Mouse (Mus musculus) adrenal gland, postnatal 4 days (tissue): ENCODE data around the gene Bmpr2. TPM values are rescaled to one million over a fixed set of nuclear protein-coding genes. Genes with fewer than 3 reads are reported as not detected.
"Not testable (repeated sequence)": the region's sequence is repeated elsewhere in the genome, so short reads cannot be mapped to it uniquely, and the experiment has no call there.

Experiments
- DNase-seq, 2 experiments: peaks; one replicate each; pipeline ENCODE4 v3.0.0; 2021 to 2022; ENCODE audit warnings: low spot score in 2 of 2, mixed read lengths in 2 of 2
- long read RNA-seq, 2 experiments: library from polyadenylated mRNA; stranded (forward); transcript quantifications; one replicate each; pipeline ENCODE4 v2.0.0; 2021
- total RNA-seq, 2 experiments: library from RNA; stranded (reverse); gene quantifications; 2 replicates each; pipeline ENCODE4 v1.2.3; 2021

Gene Bmpr2
- 10 to 100 TPM; 66.6 to 70.0 TPM for total RNA-seq
- long read RNA-seq, experiment 1, partial matches to known transcripts = 0 of 5 reads
- long read RNA-seq, experiment 1, other reads (novel, unspliced or antisense) = 5 of 5 reads
- long read RNA-seq, experiment 2, full-length matches to known transcripts = 2 of 5 reads
- long read RNA-seq, experiment 2, partial matches to known transcripts = 0 of 5 reads
- long read RNA-seq, experiment 2, other reads (novel, unspliced or antisense) = 3 of 5 reads

- DNase-seq = peak; percentile 64 to 75
These were observed at the start of gene Bmpr2 for GRCm38 (mm10) chr1:59763164-59763768. Gene Bmpr2 (plus strand): TSS chr1:59763400.

GRCm38 (mm10) chr1:59719900-59720299 is 43.3 kb upstream of the Bmpr2 start:
- no peak for DNase-seq

GRCm38 (mm10) chr1:59725661-59726060 is 37.5 kb upstream of the Bmpr2 start:
- no peak for DNase-seq

DNA sequence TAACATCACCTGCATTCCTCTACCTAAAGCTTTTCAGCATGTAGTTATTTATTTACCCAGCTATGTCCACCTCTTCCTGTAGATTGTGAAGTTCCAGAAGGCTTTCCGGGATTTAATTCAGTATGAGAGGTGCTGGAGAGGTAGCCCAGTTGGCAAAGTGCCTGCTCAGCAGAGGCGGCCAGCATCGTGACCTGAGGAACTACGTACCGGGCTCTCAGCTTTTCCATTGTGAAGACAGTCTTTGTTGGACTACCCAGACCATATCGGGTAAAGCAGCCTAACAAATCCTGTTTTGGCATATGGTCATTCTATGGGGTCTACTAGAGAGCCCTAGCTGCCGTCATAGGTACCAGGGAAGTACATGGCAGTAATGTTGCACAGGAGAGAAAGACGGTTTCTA is 33.1 kb upstream of the Bmpr2 start:
- DNase-seq = no peak

GRCm38 (mm10) chr1:59730737-59731136 is 32.5 kb upstream of the Bmpr2 start:
- DNase-seq = no peak

DNA sequence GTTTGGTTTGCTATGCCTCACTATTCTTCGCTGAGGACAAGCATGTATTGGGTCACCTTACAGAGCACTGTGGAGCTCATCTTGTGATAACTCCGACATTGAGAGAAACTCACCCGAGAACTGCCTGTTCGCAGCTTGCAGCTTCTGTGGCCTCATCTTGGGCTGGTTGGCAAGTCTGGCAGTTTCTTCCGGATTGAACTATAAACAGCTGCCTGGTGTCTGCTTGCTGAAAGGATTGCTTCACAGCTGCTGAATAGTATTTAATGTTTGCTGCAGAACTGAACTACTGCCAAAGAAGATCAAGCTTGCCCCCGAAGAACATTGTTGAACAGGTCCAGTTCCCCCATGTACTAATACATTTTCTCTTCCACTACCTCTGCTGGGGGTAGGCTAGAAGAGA is 29.1 kb upstream of the Bmpr2 start:
- no peak for DNase-seq

GRCm38 (mm10) chr1:59738768-59739414 is 24.3 kb upstream of the Bmpr2 start:
- DNase-seq = no peak

DNA sequence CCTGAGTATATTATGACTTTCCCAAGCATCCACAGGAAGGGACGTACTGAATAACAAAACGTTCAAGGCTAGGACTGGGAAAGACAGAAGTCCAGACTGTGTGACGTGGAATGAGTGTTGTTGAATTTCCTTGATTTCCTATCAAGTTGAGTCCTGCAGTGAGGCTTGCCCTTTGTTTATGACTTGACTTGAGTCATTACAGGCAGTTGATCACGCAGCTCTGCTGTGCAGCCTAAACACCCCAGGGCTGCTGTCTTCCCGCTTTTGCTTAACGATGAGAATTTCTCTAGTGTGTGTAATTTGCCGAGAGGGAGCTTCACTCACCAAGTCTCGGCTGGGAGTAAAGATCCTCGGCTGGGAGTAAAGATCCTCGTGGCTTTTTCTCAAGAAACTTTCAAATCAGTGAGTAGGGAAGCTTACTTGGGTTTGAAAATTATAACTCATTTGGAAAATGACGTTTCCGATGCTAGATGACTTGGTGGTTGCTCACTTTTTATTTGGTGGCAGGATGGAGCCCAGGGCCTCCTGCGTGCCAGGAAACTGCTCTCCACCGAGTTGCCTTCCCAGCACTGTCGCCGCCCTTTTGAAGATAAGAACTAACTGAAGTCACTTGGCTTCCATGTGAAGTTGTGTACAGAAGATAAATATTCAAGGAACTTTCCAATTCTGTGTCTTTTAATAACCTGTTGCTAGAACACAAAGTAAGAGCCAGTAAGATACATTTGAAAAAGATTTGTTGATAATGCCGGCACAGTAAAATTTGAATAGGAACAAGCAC is 23.4 kb upstream of the Bmpr2 start:
- no peak for DNase-seq

DNA sequence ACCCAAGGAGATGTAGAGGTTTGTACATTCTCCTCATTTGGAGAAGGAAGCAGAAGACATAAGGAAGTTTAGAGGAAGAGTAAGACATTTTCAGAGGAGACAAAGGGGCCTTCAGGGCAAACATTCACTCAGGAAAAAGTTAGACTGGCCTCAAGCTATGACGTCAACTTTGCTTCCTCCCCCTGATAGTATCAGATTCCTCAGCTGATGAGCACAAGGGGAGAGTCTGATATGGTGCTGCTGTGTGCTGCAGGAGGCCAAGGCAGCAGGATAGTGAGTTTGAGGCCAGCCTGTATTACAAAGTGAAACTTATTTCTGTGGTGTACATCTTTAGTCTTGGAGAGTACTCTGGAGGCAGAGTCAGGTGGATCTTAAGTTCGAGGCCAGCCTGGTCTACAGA is 14.2 kb upstream of the Bmpr2 start:
- DNase-seq = no peak

DNA sequence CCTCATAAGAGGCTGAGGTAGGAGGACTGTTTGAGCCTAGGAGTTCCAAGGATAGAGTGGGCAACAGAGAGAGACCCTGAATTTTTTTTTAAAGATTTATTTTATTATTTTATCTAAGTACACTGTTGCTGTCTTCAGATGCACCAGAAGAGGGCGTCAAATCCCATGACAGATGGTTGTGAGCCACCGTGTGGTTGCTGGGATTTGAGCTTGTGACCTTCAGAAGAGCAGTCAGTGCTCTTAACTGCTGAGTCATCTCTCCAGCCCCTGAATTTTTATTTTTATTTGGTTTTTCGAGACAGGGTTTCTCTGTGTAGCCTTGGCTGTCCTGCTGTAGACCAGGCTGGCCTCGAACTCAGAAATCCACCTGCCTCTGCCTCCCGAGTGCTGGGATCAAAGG is 13.5 kb upstream of the Bmpr2 start:
- not testable (repeated sequence) for DNase-seq

GRCm38 (mm10) chr1:59755298-59755697 is 7.9 kb upstream of the Bmpr2 start:
- no peak for DNase-seq

GRCm38 (mm10) chr1:59758325-59758724 is 4.9 kb upstream of the Bmpr2 start:
- no peak for DNase-seq

- DNase-seq = no peak
These were observed 992 bp upstream of the Bmpr2 start for GRCm38 (mm10) chr1:59762208-59762607.

DNA sequence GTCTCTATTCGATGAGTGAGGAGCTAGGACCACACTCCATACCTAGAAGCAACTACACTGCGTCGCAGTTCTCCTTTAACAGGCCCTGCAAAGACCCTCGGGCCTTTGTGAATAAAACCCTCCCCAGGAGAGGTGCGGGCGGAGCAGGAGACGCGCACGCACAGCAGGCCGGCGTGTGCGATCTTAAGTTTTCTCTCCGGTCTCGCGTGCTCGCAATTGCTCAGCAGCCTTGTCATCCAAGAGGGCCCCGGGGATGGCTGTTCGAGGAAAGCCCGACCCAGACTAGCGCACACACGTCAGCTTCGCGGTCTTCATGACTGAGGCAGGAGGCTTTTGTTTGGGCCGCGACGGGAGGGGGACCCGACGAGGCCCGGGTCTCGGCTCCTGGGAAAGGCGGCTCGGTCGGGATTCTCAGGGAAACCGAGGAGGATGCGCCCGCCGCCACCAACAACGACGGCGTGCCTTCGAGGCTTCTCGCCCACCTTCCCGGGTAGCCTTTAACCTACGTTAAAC is 493 bp upstream of the Bmpr2 start:
- DNase-seq = peak in 1 of 2 experiments; percentile 38

DNA sequence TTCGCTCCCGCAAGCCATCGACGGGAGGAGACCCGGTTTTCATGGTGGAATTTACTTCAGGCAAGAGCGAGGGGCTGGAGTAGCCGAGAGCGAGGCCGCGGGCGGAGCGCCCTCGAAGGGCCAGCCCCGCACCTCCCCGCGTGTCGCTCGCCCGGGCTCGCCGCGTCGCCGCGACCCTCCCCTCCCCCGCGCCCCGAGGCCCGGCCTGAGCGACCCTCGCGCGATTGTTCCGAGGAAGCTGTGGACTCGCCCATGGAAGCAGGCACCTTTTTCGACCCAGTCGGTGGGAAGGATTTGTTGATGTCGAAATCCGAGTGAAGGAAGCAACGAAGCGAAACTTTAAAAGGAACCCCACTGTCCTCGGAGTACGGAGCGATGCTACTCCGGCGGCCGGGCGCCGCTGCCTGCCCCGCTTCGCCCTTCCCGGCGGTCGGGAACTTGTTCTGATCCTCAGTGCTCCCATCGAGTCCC is 616 bp downstream of the Bmpr2 start:
- DNase-seq = peak in 1 of 2 experiments; percentile 31

- DNase-seq = peak in 1 of 2 experiments; percentile 24
These were observed 1.3 kb downstream of the Bmpr2 start for GRCm38 (mm10) chr1:59764407-59764971.

GRCm38 (mm10) chr1:59765279-59765678 is 2.1 kb downstream of the Bmpr2 start:
- DNase-seq = no peak

DNA sequence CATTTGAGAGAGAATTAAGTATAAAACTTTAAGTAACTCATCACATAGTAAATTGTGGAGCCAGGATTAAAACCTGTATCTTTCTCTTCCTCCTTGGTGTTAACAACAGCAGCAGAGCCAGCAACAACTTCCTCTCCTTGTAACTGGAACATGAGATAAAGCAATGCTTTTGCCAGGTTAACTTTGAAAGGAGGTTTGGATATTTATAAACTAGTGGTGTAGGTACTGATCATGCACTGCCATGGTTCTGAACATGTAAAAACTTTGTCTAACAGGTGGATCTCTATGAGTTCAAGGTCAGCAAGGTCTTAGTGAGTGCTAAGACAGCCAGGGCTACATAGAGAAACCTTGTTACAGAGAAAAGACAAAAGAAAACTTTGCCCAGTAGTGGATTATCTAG is 3.4 kb downstream of the Bmpr2 start:
- DNase-seq = no peak

DNA sequence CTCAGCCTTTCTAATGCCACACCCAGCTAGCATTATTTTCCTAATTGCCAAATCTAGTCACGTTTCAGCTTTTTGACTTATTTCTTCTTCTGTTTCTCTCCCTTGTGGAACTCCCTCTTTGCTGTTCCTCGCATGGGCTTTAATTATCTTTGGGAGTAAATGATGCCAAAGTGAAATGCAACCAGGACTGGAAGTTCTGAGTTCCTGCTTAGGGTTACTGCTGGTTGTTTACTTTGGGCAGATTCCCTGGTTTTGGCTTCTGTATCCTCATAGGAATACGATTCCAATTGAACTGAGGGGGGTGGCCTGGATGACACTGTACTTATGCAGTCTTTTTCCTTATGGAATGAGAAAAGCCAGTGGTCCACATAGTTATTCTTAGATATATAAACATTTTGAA is 8.7 kb downstream of the Bmpr2 start:
- DNase-seq = no peak

DNA sequence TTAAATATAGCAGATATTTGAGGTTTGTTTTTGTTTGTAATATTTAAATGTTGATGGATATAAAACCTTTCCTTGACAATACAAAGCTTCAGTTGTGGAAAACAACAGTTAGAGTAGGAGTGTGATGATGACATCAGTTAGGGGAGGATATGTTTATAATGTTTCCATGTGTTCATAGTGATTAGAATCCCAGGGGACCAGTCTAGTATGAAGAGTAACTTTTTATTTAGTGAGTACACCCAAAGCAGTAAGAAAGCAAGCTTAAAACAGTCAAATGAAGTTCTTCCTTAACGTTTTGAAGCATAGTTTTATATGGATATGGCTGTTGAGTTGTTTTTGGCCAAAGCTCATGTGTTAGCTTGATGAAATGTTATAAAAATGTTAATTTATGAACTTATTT is 17.9 kb downstream of the Bmpr2 start:
- DNase-seq = no peak

DNA sequence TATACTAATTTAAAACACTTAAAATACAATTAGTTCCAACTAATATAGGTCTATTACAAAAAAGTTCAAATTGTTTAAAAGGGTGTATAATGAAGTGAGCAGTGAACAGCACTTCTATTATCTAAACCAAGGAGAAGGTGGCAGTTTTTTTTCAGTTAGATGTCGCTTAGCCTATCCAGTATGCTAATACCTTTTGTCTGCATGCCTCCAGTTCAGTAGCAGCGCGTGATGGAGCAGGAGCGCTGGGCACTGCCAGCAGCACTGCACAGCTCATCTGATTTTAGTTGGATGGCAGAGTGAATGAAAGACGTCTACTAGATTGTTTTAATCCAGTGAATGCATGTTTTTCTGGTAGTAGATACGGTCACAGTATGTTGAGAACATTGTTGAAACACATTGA is 25.8 kb downstream of the Bmpr2 start:
- DNase-seq = no peak
